Mouse (Mus musculus) cerebellum, adult 2 months (tissue): ENCODE results near the gene Tmem258.

Experiments used
- CTCF ChIP-seq: fragments of 200-500 bp; IDR thresholded peaks from 2 replicates; pipeline ENCODE4 v1.5.1; 2011; ENCODE audit warnings: low read depth, mild to moderate bottlenecking, control low read depth, low read length, moderate library complexity, borderline replicate concordance; ENCODE audit not compliant: insufficient read depth
- POLR2A ChIP-seq: fragments of 200-500 bp; IDR thresholded peaks from 2 replicates; pipeline ENCODE4 v1.6.1; 2011; ENCODE audit warnings: low read length, control low read depth, borderline replicate concordance; ENCODE audit not compliant: insufficient read depth

DNA sequence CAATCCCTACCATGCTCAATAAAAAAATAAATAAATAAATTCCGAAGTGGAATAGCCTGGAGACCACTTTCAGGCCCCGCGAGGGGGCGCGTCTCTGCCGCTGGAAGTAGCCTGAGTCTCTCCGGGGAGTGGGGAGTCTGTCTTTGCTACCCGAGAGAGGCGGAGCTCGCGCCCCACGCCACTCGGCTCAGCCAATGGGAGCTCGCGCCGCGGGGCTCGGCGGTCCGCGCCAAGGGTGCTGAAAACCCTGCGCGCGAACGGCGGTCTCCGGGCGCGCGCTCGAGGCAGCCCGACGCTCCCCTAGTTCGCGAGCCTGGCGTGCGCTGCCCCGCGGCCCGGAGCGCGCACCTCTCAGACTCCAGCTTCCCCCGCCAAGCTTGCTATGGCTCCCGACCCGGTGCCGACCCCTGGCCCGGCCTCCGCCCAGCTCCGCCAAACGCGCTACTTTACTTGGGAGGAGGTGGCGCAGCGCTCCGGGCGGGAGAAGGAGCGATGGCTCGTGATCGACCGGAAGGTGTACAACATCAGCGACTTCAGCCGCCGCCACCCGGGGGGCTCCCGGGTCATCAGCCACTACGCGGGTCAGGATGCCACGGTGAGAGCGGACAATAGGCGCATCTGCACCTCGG lies 21.0 kb upstream of the Tmem258 start, which contains the start of gene Fads1:
- TF ChIP-seq POLR2A (peak; percentile 33; the same call in 1 of the 2 replicates), CTCF (peak; percentile 32; the same call in 1 of the 2 replicates)
